Mouse (Mus musculus) T-cell, adult 2 months (primary cell): Measurements from ENCODE around the gene Mapk3.

Source experiments
- DNase-seq: peaks from one replicate; pipeline ENCODE4 v3.0.0; 2022; ENCODE audit warnings: low spot score

The Mapk3 gene

DNA sequence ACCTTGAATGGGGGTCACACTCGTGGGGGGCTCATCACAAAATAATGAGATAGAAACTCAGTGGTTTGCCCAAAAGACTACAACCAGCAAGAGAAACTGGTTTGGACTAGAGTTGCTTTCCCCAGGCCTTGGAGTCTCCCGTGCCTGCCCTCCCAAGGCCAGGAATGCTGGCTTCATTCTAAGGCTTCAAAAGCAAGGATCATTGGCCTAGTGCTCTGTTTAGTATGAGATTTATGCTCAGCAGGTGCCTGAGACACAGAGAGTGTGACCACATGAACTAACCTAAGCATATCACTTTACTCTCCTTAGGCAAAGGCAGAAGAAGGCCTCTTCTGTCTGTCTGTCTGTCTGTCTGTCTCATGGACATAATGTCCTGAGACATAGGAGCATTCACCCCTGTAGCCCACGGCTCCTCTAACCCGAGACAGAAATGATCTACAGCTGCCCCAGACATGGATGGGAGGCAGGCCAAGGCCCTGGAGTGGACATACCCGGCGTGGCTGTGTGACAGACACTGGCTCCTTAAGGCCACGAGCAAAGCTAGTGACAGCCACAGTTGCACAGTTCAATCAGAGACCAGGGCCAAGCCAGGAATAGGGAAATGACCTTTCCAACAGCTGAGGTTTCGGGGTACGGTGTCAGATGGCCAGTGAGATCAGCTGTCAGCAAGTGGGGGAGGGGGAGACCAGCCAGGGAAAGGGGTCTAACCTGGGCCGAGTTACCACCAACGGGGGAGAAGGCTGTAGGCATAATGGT, 42.9 kb downstream of the Mapk3 start:
- DNase-seq = no peak

DNA sequence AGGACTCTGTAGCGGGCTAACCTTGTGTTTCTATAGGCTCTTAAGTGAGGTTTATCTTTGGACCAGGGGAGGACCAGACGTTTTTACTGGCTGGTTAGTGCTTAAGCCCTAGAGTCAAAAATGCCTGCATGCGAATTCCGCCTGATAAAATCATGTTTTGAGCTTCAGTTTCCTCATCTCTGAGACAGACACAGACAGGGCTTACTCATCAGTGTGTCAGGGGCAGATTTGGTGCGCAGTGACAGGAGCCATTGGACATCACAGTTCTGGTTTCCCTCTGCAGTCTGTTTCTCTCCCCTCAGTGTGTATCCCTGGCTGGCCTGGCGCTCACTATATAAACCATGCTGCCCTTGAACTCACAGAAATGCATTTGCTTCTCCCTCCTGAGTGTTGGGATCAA, 43.8 kb downstream of the Mapk3 start:
- DNase-seq = no peak

DNA sequence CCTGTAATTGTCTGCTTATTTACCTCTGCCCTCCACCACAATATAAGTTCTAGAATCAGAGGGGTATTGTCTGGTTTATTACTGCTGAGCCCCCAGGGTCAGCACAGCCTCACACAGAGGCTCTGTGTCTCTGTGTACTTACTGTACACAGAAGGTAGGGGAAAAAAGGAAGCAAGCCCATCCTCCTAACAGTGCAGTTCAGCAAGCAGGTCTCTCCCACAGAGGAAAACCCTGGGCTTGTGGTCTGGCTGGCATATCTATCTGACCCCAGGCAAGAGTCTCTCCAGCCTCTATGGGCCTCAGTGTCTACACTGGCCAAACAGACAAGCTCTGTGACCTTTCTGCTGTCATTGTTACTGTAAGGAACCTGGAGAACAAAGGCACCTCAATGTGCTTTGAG, 44.4 kb downstream of the Mapk3 start:
- no peak for DNase-seq

DNA sequence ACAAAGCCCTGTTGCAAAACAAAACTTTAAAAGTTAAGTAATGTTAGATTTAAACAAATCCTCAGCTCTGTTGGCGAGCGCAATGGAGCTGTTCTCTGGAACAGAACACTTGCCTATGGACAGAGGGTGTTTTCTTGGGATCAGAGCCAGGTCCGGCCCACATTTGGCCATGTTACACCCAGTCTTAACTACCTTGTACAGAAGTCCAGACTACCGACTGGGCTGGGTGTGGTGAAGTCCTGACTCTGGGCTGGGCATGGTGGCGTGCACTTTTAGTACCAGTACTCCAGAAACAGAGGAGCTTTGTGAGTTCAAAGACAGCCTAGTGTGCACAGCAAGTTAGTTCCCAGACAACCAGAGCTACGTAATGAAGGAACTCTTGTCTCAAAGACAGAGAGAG, 47.6 kb downstream of the Mapk3 start:
- DNase-seq = no peak

DNA sequence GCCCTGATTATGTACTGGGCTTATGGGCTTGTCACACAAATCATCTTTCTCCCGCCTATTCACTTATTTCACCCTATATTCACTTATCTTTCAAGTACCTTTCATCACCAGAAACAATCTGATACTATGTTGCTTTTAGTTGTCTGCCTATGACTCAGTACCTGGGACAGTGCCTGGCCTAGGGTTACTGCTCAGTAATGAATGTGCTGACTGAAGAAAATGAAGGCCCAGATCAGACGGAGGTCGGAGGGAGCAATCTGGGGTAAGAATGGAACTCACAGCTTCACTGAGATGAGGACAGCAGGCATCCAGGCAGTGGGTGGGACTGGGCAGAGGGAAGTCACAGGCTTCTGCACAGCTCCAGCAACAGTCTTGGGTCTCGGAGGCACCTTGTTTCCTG, 48.0 kb downstream of the Mapk3 start:
- DNase-seq = no peak

DNA sequence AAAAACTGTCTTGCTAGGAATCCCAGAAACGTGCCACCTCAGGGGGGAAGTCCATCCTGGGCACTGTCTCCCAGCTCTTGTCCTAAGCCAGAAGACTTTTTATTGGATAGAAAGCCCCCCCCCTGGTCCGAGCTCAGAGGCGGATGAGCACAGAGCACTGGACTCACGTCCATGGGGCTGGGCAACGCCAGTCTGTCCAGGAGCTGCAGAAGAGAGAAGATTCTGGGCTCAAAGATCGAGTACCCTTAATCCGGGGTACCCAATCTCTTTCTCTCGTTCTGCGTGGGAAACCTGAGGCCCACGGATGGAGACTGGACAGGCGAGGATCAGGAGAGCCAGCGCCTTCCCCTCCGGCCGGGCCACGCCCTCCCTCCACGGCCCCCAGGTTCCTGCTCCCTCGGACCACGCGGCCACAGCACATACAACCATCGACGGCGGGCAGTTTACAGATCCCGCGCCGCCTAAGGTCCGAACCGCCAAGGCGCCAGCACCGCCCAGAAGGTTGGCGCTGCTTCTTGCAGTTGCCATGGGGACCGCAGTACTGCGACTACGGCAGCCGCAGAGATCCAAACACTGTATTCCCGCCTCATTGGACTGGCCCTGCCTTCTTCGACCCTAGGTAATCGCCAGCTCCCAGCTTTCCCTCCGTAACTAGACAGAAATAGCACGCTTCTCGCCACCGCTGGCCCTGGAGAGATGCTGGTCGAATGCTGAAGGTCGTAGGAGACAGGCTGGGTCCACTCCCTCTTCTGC, 49.5 kb downstream of the Mapk3 start:
- DNase-seq = no peak

DNA sequence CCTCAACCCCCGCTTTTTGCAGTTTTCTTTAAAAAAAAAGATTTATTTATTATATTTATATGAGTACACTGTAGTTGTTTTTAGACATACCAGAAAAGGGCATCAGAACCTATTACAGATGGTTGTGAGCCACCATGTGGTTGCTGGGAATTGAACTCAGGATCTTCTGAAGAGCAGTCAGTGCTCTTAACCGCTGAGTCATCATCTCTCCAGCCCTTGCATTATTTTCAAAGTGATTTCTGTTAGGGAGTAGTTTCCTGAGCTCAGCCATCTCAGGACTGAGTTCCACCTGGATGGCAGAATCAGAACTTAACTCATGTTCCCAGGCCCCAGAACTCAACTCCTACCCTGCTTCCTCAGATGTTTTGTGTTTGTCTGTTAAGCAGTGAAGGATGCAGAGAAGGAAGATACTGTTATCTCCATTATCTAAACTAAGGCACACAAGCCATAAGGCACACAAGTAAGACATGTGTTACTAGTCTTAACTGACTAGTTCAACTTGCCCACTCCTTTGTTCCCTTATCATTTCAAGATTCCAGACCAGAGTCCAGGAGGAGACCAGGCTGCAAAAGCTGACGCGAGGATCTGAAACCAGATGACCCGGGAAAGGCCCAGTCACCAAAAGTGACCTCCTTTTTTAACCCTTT, 50.4 kb downstream of the Mapk3 start:
- no peak for DNase-seq
